Mouse (Mus musculus) olfactory bulb, adult 2 months (tissue): Measurements from ENCODE around the gene Defb7. TPM values are rescaled to one million over a fixed set of nuclear protein-coding genes. Genes with fewer than 3 reads are reported as not detected.

Experiments used
- H3K27ac ChIP-seq: fragments of 200-500 bp; 2 replicates; pipeline ENCODE4 v1.5.1; 2012; ENCODE audit warnings: low read depth, low read length; ENCODE audit not compliant: insufficient read depth
- H3K4me1 ChIP-seq: fragments of 200-500 bp; 2 replicates; pipeline ENCODE4 v1.6.1; 2012; ENCODE audit warnings: low read length; ENCODE audit not compliant: control insufficient read depth, insufficient read depth
- H3K4me3 ChIP-seq: fragments of 200-500 bp; 2 replicates; pipeline ENCODE4 v1.5.1; 2012; ENCODE audit warnings: mild to moderate bottlenecking, low read depth, low read length, moderate library complexity; ENCODE audit not compliant: insufficient read depth
- CTCF ChIP-seq: fragments of 200-500 bp; IDR thresholded peaks from 2 replicates; pipeline ENCODE4 v1.5.1; 2012; ENCODE audit warnings: low read depth, mild to moderate bottlenecking, low read length, moderate library complexity; ENCODE audit not compliant: insufficient read depth
- POLR2A ChIP-seq: fragments of 200-500 bp; IDR thresholded peaks from 2 replicates; pipeline ENCODE4 v1.6.1; 2012; ENCODE audit warnings: mild to moderate bottlenecking, low read depth, low read length, moderate library complexity; ENCODE audit not compliant: insufficient read depth
- WGBS: fragments of 180-500 bp; shearing (Covaris S2); methylation state at CpG from one replicate; pipeline ENCODE4 v1.1.7; 2018; 5-methylcytosine and 5-hydroxymethylcytosine counted together
- polyA plus RNA-seq: library from polyadenylated mRNA; stranded (reverse); fragments of >200 nt; gene quantifications from 2 replicates; pipeline ENCODE4 v1.2.4, GENCODE M21; 2012; ENCODE audit warnings: low replicate concordance; ENCODE audit not compliant: missing spikeins, insufficient read depth, insufficient read length

The Defb7 gene
- polyA plus RNA-seq, result not detected in 2 replicates

- Histone ChIP-seq H3K27ac (no peak within 1 kb of the TSS), H3K4me3 (no peak within 1 kb of the TSS), H3K4me1 (no peaks in the 10 kb centered on the region)
- TF ChIP-seq CTCF (no peak), POLR2A (no peak)
- WGBS, result 92% methylated on average over 2 of the region's 2 CpGs
Observed at GRCm38 (mm10) chr8:19494797-19495196, at the start of gene Defb7. Defb7 (plus strand) TSS chr8:19495097.

- 79% methylated on average over 1 of the region's 1 CpGs for WGBS
Observed at GRCm38 (mm10) chr8:19446378-19446777, 48.5 kb upstream of the Defb7 start.

DNA sequence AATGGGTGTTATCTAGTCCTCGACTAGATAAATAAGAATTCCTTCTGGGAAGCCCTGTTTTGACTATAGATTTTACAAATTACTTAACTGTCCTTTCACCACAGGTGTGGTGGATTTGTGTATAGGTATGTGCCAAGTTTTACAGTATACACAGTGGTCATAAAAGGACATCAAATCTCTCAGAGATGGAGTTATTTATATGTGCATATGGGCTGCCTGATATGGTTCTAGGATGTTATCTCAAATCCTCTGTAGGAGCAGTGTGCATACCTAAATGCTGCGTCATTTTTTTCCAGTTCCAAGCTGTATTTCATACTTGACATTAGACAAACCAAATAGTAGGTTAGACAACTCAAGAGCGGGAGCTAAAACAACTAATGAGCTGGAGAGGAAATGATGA lies 33.5 kb upstream of the Defb7 start:
- Histone ChIP-seq H3K27ac (no peak overlapping the region), H3K4me1 (no peaks in the 10 kb centered on the region), H3K4me3 (no peak overlapping the region)
- TF ChIP-seq CTCF (no peak), POLR2A (no peak)
- 84% methylated on average over 3 of the region's 3 CpGs for WGBS

More at GRCm38 (mm10) chr8:19446378-19446777, 48.5 kb upstream of the Defb7 start:
- no peak for TF ChIP-seq CTCF
- no peak for TF ChIP-seq POLR2A
- Histone ChIP-seq H3K27ac (no peak overlapping the region), H3K4me3 (no peak overlapping the region), H3K4me1 (no peaks in the 10 kb centered on the region)

DNA sequence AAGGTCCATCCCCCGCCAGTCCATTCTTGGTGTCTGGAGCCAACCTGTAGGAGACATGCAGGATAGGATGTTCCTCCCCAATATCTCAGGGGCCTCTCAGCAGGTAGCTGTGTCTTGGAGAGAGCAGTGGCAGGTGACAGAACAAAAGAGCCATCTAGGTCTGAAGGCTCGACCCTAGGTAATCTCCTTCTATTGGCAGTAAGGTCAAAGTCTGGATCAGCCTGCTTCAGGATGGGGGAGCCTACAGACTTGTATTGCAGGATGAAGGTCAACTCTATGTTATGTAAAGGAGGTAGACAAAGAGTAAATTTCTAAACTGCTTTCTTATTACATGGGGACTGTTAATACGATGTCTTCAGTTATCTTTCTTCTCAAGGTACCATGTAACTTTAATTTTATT lies 25.9 kb upstream of the Defb7 start:
- H3K4me1 ChIP-seq, result no peaks in the 10 kb centered on the region
- TF ChIP-seq POLR2A, result no peak
- TF ChIP-seq CTCF, result no peak
- WGBS, result 82% methylated on average over 3 of the region's 3 CpGs
- H3K4me3 ChIP-seq, result no peak overlapping the region
- no peak overlapping the region for H3K27ac ChIP-seq

GRCm38 (mm10) chr8:19500524-19500923 lies 5.6 kb downstream of the Defb7 start:
- Histone ChIP-seq H3K27ac (no peak overlapping the region), H3K4me1 (no peaks in the 10 kb centered on the region), H3K4me3 (no peak overlapping the region)
- no peak for TF ChIP-seq POLR2A
- no peak for TF ChIP-seq CTCF
- WGBS, result 70% methylated on average over 1 of the region's 1 CpGs

GRCm38 (mm10) chr8:19535195-19535829 lies 40.4 kb downstream of the Defb7 start:
- Histone ChIP-seq H3K4me3 (no peak overlapping the region), H3K27ac (no peak overlapping the region), H3K4me1 (no peaks in the 10 kb centered on the region)
- no peak for TF ChIP-seq CTCF
- TF ChIP-seq POLR2A, result no peak
- WGBS, result 12% methylated on average over 71 of the region's 75 CpGs

GRCm38 (mm10) chr8:19540376-19540775 lies 45.5 kb downstream of the Defb7 start:
- WGBS, result 60% methylated on average over 1 of the region's 1 CpGs
- Histone ChIP-seq H3K4me3 (no peak overlapping the region), H3K27ac (no peak overlapping the region), H3K4me1 (no peaks in the 10 kb centered on the region)
- no peak for TF ChIP-seq CTCF
- TF ChIP-seq POLR2A, result no peak

Other genes starting within 250 kb of the Defb7 start
- not detected in 2 replicates for gene Defb5, start 247.5 kb upstream of the Defb7 start, polyA plus RNA-seq
- not detected in 2 replicates for gene Defb3, start 201.7 kb upstream of the Defb7 start, polyA plus RNA-seq
- not detected in 2 replicates for gene Defb8, start 47.5 kb upstream of the Defb7 start, polyA plus RNA-seq
- not detected in 2 replicates for gene 4930467E23Rik, start 234.5 kb downstream of the Defb7 start, polyA plus RNA-seq